Mouse (Mus musculus) heart, adult 8-10 months (tissue): ENCODE data around the gene Tchhl1. TPM values are rescaled to one million over a fixed set of nuclear protein-coding genes. Genes with fewer than 3 reads are reported as not detected.
A peak's percentile ranks its signal among the peaks of the same experiment; 100 is the strongest.
"Not testable (repeated sequence)": the region's sequence is repeated elsewhere in the genome, so short reads cannot be mapped to it uniquely, and the experiment has no call there.

Source experiments
- DNase-seq: peaks from one replicate; pipeline ENCODE4 v3.0.0; 2022; ENCODE audit warnings: low spot score
- total RNA-seq, 4 experiments: library from RNA; stranded (reverse); gene quantifications; 2 replicates each; pipeline ENCODE4 v1.2.4; 2022

Tchhl1 gene
- not detected for total RNA-seq

DNA sequence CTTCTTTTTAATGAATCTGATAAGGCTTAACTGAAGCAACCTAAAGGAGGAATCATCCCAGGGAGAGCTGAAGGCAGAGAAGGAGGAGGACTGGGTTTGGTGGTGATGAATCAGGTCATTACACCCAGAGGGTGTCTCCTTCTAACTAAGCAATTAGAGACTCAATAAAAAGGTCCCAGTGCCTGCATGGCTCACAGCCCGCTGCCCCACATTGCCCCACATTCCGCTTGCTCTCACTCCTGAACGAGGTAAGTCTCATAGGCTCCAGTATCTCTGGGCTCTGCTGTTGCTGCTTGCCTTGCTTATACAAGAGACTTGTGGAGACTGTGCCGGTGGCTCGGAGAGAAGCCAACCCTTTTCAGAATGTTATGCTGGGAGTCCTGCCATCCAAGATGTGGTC, at the start of gene Tchhl1:
Gene Tchhl1, plus strand, starts transcription at position 194 of the 400 bp plus-strand sequence.
- no peak for DNase-seq

DNA sequence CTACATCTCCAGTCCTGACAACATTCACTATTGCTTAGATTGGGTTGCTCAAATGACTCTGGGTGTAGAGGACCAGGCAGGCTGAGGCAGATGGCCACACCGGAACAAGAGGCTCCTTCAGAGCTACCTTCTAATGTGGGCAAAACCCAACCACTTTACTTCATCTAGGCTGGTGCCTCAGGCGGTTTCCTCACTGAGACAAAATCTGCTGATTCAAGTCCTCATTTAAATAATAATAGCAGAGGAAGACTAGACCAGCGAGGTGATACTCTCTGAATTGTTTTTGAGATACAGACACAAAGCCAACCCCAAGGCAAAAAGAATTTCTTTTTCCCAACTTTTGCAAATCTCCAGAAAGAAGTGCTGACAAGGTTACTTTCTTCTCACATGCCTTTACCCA, 36.9 kb upstream of the Tchhl1 start:
- DNase-seq, result no peak

DNA sequence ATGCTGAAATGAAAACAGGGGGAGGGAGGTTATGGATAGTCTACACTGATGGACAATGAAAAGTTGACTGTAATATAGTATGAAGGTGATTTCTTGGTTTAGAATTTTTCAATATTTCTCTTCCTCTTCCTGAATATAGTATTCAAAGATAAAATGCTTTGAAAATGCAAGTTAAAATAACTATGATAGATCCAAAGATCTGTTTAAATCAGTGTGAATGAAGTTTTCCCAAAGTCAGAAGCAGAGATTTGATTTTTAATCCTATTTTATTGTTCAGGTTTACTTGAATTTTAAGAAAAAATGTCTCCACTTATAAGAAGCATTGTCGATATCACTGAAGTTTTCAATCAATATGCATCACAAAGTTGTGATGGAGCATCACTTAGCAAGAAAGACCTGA, 26.5 kb upstream of the Tchhl1 start, which contains the start of gene Tchh:
Gene Tchh, plus strand, starts transcription at position 301 of the 400 bp plus-strand sequence.
- no peak for DNase-seq

GRCm38 (mm10) chr3:93443501-93444101, 25.0 kb upstream of the Tchhl1 start:
- DNase-seq, result no peak

- DNase-seq, result peak; percentile 47
Measured at GRCm38 (mm10) chr3:93444343-93445164, 24.0 kb upstream of the Tchhl1 start.

DNA sequence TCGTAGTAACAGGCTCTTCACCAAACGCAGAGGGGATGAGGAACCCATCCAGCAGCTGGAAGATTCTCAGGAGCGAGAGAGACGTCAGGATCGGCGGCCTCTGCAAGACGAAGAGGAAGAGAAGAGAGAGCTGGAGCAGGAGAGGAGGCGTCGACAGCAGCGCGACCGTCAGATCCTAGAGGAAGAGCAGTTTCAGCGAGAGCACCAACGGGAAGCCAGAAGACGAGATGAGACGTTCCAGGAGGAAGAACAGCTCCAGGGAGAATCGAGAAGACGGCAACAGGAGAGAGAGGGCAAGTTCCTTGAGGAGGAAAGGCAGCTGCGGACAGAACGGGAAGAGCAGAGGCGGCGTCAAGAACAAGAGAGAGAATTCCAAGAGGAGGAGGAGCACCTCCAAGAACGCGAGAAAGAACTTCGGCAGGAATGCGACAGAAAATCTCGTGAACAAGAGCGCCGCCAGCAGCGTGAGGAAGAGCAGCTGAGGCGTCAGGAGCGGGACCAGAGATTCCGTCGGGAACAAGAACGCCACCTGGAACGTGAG, 23.3 kb upstream of the Tchhl1 start:
- DNase-seq, result no peak

DNA sequence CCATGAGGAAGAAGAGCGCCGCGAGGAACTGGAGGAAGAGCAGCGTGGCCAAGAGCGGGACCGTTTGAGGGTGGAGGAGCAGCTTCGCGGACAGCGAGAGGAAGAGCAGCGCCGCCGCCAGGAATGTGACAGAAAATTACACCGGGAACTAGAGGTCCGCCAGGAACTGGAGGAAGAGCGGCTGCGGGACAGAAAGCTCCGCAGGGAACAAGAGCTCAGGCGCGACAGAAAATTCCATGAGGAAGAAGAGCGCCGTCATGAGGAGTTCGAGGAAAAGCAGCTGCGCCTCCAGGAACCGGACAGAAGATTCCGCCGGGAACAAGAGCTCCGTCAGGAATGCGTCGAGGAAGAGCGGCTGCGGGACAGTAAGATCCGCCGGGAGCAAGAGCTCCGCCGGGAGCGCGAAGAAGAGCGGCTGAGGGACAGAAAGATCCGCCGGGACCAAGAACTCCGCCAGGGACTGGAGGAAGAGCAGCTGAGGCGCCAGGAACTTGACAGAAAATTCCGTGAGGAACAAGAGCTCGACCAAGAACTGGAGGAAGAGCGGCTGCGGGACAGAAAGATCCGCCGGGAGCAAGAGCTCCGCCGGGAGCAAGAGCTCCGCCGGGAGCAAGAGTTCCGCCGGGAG, 22.3 kb upstream of the Tchhl1 start:
- DNase-seq, result no peak

GRCm38 (mm10) chr3:93446756-93447137, 21.8 kb upstream of the Tchhl1 start:
- DNase-seq, result not testable (repeated sequence)

DNA sequence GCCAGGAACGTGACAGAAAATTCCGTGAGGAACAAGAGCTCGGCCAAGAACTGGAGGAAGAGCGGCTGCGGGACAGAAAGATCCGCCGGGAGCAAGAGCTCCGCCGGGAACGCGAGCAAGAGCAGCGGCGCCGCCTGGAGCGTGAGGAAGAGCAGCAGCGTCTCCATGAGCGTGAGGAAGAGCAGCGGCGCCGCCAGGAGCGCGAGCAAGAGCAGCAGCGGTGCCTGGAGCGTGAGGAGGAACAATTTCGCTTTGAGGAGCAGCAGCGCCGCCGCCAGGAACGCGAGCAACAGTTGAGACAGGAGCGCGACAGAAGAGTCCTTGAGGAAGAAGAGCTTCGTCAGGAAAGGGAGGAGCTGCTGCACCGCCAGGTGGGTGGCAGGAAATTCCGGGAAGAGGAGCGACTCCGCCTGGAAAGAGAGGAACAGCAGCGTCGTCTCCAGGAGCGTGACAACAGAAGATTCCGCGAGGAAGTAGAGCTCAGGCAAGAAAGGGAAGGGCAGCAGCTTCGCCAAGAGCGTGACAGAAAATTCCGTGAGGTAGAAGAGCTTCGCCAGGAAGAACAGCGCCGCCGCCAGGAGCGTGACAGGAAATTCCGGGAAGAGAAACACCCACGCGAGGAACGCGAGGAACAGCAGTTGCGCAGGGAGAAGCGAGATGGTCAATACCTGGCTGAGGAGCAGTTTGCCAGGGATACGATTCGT, 21.3 kb upstream of the Tchhl1 start:
- DNase-seq, result peak; percentile 12

DNA sequence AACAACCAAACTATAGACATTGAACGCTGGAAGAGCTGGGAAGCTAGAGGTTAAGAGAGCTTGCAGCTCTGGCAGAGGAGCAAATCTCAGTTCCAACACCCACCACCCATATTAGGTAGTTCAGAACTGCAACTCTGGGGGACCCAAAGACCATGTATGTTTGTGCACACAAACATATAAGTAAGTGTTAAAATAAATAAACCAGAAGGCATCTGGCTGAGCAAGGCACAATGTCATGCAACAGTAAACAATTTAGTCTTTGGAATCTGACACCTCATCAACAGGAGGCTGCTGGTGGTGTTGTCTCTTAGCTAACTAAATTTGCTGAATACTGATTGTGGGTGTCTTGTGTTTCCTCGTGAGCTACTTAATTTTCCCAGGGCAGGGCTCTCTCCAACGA, 2.0 kb upstream of the Tchhl1 start:
- no peak for DNase-seq

- DNase-seq, result no peak
Measured at GRCm38 (mm10) chr3:93467130-93467529, 1.4 kb upstream of the Tchhl1 start.

DNA sequence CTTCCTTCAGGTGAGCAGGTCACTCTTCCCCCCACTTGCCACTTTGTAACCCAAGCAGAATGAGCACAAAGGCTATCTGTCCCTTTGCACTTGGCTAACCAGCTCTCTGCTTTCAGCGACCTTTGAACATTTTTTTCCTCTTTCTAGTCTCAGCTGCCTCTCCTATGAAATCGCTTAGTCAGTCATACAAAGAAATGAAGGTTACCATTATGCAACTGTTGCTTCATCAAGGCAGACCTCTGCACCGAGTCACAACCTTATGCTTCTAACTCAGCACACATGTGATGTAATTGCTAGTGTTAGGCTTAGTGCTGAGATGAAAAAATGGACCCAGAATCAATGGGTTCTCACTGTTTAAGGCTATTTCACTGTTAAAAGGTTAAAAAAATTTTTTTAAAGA, 1.1 kb downstream of the Tchhl1 start:
- no peak for DNase-seq

DNA sequence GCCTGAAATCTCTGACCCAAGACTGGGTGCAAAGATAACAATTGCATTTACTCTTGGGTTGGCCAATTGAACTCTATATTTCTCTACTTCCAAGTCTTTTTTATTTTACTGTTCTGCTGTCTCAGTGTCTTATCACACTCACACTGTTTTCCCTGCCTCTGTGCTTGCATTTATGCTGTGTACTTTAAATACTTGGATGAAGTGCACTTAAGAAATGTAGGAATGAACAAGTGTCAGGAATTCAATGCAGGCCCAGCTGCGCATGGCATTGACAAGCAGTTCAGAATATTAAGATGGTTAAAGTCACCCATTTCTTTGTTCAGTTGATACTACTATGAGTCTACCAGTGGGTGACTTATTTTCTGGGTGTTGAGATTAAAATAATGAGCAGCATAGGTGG, 11.5 kb downstream of the Tchhl1 start:
- DNase-seq, result no peak

DNA sequence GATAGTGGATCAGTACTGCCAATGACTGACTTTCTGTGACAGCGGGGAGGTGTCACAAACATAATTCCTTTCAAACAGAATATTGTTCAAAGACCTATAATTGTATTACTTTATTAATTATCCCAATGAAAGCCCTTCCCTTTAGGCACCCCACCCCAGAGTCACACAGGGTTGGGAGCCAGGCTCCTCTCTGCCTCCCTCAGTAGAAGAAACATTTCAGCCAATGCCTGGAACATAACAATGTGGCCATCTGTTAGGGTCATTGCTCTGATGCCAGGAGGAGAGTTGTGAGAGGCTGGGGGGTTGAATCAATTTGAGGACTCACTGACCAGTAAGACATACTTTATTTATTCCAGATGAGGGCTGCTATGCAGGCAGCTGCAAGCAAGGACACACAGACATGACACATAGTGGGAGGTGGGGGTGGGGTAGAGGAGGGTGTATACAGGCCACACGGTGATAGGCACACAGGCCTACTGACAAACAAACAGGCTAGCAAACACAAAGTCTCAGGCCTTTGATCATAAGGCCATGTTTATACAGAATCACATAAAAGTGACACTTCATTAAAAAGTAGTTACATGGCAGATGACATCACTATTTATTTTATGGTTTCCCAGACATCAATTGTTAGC, 13.5 kb downstream of the Tchhl1 start:
- DNase-seq, result no peak

DNA sequence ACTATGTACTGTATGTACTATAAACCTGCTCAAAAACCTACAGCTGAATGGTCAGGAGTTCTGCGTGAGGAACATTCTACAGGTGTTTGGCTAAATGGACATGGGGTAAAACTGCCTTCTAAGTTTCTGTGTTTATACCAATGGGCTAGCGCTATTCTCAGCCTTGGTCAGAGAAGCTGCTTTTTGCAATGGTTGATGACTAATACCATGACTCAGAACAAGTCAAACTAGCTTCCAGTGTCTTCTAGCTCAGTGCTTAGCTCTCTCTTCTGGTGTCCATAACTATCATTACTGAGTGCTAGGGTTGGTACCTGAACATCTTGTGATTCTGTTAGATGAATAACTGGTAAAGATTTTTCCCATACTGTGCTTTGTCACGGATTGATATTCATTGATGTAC, 17.1 kb downstream of the Tchhl1 start:
- no peak for DNase-seq

GRCm38 (mm10) chr3:93488541-93488940, 20.0 kb downstream of the Tchhl1 start:
- no peak for DNase-seq

GRCm38 (mm10) chr3:93492176-93492575, 23.6 kb downstream of the Tchhl1 start:
- no peak for DNase-seq

GRCm38 (mm10) chr3:93493992-93494391, 25.4 kb downstream of the Tchhl1 start:
- DNase-seq, result peak; percentile 38

DNA sequence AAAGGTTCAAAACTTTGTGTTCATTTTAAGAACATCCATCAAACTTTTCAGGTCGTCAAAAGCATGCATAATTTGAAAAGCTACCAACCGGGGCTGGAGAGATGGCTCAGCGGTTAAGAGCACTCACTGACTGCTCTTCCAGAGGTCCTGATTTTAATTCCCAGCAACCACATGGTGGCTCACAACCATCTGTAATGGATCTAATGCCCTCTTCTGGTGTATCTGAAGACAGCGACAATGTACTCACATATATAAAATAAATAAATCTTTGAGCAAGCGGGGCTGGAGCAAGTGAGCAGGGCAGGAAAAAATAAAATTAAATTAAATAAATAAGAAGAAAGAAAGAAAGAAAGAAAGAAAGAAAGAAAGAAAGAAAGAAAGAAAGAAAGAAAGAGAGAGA, 26.2 kb downstream of the Tchhl1 start:
- DNase-seq, result not testable (repeated sequence)

- no peak for DNase-seq
Measured at GRCm38 (mm10) chr3:93497131-93497530, 28.6 kb downstream of the Tchhl1 start.

GRCm38 (mm10) chr3:93499129-93499528, 30.6 kb downstream of the Tchhl1 start:
- DNase-seq, result no peak
